Mouse (Mus musculus) retina, embryonic 14.5 days (tissue): ENCODE measurements around the gene Cfhr1.

Experiments used
- DNase-seq: peaks from one replicate; pipeline ENCODE4 v3.0.0-alpha.2; 2015; ENCODE audit warnings: low spot score

Gene Cfhr1

DNA sequence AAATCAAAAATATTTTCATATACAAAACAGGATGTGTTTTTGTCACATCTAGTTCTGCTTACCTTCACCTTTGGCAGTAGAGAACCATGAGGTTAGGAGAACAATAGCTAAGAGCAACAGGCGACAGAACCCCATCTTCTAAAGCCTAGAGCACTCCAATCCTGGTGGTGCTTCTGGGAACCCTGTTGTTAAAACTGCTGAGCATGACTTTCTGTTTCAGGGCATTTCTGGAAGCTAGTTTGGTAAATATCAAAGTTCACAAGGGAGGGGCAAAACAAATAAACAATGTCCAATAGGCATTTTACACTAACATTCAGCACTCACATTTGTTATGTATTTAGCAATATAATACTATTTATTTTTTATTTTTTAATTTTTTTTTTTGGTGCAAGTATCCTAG lies at the start of gene Cfhr1:
TSS of gene Cfhr1 (minus strand) at position 249 of the 400 bp plus-strand sequence.
- no peak for DNase-seq

DNA sequence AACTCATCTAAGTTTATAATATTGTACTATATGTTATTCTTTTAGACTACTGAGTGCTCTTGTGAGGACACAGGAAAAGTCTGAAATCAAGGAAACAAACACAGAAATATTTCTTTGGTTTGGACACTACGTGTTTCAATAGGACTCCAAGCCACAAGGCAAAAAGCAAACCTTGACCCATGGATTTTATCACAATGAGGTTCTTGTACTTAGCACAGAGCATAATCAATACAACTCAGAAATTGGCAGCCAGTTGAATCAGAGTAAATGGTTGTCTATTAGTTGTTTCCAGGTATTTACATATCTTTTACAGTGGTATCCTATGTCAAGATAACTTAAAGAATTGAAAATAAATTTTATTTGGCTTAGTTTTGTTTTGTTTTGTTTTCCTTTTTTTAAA lies 8.8 kb downstream of the Cfhr1 start:
- DNase-seq, result no peak

DNA sequence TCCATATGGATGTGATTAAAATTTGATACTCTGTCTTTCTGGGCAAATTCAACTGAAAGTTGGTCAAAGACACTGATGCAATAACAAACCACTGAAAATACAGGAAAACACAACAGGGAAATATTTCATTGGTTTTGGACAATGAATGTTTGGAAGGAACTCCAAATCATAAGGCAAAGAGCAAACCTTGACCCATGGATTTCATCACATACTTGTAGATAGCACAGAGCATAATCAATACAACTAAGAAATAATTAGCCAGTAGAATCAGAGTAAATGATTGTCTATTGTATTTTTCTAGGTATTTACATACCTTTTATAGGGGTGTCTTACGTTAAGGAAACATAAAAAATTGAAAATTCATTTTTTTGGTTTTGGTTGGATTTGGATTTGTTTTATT lies 11.5 kb downstream of the Cfhr1 start:
- DNase-seq, result no peak

DNA sequence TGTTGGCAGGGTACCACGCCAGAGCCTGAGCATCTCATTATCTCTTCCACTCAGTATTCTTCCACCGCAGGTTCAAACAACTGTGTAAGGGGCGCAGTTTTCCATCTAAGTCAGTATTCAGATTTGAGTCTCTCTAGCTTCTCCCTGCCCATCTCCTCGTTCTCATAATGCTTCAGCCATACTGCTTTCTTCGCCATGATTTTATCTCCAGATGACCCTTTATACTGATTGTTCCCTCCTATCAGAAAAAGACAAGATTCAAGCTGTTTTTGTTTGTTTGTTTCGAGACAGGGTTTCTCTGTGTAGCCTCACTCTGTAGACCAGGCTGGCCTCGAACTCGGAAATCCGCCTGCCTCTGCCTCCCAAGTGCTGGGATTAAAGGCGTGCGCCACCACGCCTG lies 45.5 kb downstream of the Cfhr1 start:
- DNase-seq, result no peak

DNA sequence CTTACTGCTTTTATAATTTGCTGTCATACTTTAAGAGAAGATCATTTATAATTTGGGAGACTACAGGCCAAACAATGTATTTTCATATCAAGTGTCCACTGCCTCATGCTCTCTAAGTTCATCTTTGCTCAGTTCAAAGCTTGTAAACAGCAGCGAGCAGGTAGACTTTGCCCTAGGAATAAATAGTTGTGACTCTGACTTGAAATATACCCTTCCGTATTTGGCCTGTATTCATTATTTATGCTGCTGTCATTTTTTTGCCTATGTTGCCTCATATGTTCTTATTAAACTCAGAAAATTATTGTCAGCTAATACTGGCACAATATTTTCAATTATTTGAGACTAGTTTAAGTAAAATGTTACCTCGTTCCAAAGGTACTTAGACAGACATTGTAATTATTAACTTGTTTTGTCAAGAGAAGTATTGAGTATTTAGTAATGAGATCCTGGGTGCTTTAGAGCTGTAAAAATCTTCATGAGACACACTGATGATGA lies 58.8 kb downstream of the Cfhr1 start, which contains the start of gene F13b:
TSS of gene F13b (plus strand) at position 445 of the 495 bp plus-strand sequence.
- no peak for DNase-seq

DNA sequence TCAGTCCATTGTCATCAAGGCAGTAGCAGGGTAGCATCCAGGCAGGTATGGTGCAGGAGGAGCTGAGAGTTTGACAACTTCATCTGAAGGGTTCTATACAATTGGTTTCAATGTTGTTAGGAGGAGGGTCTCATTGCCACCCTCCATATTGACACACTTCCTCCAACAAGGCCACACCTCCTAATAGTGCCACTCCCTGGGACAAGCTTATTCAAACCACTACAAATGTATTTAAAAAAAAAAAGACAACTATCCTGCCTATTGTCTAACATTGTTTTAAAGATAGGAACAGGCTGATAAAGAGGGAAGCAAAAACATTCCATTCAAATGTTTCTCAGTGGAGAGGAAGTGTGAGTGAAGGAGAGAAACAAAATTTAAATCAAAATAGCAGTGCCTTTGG lies 60.3 kb downstream of the Cfhr1 start:
- no peak for DNase-seq
